Mouse (Mus musculus): ENCODE measurements around the gene Ppp3ca. TPM values are rescaled to one million over a fixed set of nuclear protein-coding genes. Genes with fewer than 3 reads are reported as not detected.

The Ppp3ca gene
- polyA plus RNA-seq, 1 experiment from 2014 or later, result 52.2 TPM

DNA sequence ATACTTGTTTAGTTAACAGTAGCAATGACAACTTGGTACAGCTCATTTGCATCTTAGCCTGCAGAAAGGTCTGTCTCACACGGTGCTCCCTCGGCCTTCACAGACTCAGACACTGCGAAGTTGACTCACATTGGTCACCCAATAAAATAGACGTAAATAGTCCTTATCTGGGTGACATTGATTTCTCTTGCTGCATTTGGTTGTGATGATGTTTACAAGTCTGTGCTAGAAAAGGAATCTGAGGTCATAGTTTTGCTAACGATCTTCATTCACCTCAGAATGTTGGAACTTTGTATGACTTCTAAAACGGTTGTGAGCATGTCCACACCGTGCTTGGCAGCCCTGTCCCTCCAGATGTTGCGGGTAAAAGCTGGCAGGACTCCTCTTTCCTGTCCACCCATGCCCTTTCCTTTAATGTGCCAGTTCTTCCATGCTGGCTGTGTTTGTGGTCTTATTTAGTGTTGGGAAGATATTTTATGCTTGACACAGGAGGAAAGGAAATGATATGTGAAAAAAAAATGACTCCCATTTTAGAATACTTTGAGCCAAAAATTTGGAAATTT is 202.7 kb downstream of the Ppp3ca start:
- Histone ChIP-seq H3K36me3 (ENCODE audit: control insufficient read depth, insufficient read depth, low read length) (no peaks in the 10 kb centered on the region), H3K4me2 (no peak overlapping the region), H3K9me3 (replicated peaks; ENCODE audit: control insufficient read depth, low read length) (no peaks in the 10 kb centered on the region), H3K4me3 (ENCODE audit: low read depth, low read length) (no peak overlapping the region), H3K27me3 (ENCODE audit: control insufficient read depth, insufficient read depth, low read length) (no peaks in the 10 kb centered on the region), H3K4me1 (ENCODE audit: control insufficient read depth, insufficient read depth, low read length) (peaks cover 8% of the 10 kb centered on the region), H3K9ac (ENCODE audit: low read depth, low read length) (no peak overlapping the region), H3K27ac (ENCODE audit: low read depth, low read length) (no peak overlapping the region)
- 83% methylated on average over 8 of the region's 8 CpGs for WGBS (ENCODE audit: insufficient replicate concordance)
- ATAC-seq (replicated peaks; ENCODE audit: insufficient number of reproducible peaks, low FRiP score, low TSS enrichment), result no peak

DNA sequence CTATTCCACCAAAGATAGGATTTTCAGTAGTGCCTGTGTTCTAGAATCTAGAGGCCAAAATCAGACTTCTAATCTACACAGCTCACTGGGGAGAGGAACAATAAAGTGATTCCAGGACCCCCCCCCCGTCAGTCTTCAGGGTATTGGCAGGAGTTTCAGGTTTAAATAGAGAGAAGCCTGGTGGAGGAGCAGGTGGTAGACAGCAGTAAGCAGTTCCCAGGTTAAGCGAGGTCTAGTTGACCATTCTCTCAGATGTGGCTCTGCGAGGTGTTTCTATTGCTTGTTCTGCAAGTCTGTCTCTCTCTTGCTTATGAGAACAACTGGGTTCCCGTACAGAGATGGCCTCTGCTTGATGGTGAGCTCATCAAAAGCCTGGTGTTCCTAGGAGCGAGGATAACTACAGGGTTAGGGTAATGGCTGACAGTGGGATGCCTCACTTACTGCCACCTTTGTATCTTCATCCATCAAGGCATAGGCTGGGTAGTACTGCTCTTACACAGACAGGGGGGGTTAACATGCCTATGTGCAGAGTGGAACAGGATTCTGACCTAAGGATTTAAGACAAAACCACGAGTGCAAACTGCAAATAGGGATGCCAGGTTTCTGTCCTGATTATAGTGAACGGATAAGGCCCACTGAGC is 204.0 kb downstream of the Ppp3ca start:
- no peak overlapping the region for H3K27ac ChIP-seq (ENCODE audit: low read depth, low read length)
- H3K9me3 ChIP-seq (replicated peaks; ENCODE audit: control insufficient read depth, low read length), result no peaks in the 10 kb centered on the region
- no peak overlapping the region for H3K4me2 ChIP-seq
- H3K36me3 ChIP-seq (ENCODE audit: control insufficient read depth, insufficient read depth, low read length), result no peaks in the 10 kb centered on the region
- no peak for ATAC-seq (replicated peaks; ENCODE audit: insufficient number of reproducible peaks, low FRiP score, low TSS enrichment)
- peaks cover 8% of the 10 kb centered on the region for H3K4me1 ChIP-seq (ENCODE audit: control insufficient read depth, insufficient read depth, low read length)
- H3K9ac ChIP-seq (ENCODE audit: low read depth, low read length), result no peak overlapping the region
- H3K4me3 ChIP-seq (ENCODE audit: low read depth, low read length), result no peak overlapping the region
- WGBS (ENCODE audit: insufficient replicate concordance), result 82% methylated on average over 7 of the region's 7 CpGs
- H3K27me3 ChIP-seq (ENCODE audit: control insufficient read depth, insufficient read depth, low read length), result no peaks in the 10 kb centered on the region

DNA sequence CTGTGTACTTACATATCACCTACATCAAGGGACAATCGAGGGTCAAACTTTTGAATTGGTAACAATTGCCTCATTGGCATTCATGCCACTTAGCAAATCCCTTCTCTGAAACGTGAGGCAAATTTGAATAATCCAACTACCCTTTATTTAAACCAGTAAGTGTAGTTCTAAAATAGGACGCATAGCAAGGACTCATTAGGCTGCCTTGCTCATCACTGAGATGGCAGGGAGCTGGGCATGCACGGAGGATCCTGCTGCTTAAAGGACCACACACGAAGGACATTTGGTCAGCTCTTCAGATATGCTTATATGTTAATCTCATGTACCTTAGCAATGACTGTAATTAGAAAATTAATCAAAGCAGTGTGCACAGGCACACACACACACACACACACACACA is 204.6 kb downstream of the Ppp3ca start:
- no peaks in the 10 kb centered on the region for H3K27me3 ChIP-seq (ENCODE audit: control insufficient read depth, insufficient read depth, low read length)
- ATAC-seq (replicated peaks; ENCODE audit: insufficient number of reproducible peaks, low FRiP score, low TSS enrichment), result no peak
- no peak overlapping the region for H3K27ac ChIP-seq (ENCODE audit: low read depth, low read length)
- H3K4me1 ChIP-seq (ENCODE audit: control insufficient read depth, insufficient read depth, low read length), result peaks cover 8% of the 10 kb centered on the region
- H3K9me3 ChIP-seq (replicated peaks; ENCODE audit: control insufficient read depth, low read length), result no peaks in the 10 kb centered on the region
- 79% methylated on average over 5 of the region's 5 CpGs for WGBS (ENCODE audit: insufficient replicate concordance)
- no peak overlapping the region for H3K4me3 ChIP-seq (ENCODE audit: low read depth, low read length)
- H3K36me3 ChIP-seq (ENCODE audit: control insufficient read depth, insufficient read depth, low read length), result no peaks in the 10 kb centered on the region
- H3K9ac ChIP-seq (ENCODE audit: low read depth, low read length), result no peak overlapping the region
- no peak overlapping the region for H3K4me2 ChIP-seq

DNA sequence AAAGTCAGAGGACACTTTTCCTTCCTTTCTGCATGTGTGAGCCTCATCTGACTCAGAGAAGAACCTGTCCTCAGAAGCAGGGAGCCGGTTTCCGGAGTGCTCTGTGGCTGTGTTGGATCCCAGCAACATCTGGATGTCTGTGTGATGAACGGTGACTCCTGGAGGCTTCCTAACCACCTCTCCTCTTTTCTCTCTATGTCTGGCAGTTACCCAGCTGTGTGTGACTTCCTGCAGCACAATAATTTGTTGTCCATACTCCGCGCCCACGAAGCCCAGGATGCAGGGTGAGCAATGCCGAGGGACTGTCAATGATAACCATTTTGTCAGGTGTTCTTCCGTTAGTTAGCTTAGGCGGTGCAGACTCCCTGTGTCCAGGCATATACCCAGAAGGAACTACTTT is 217.8 kb downstream of the Ppp3ca start:
- H3K4me2 ChIP-seq, result no peak overlapping the region
- H3K27ac ChIP-seq (ENCODE audit: low read depth, low read length), result no peak overlapping the region
- WGBS (ENCODE audit: insufficient replicate concordance), result 86% methylated on average over 9 of the region's 9 CpGs
- no peak overlapping the region for H3K9ac ChIP-seq (ENCODE audit: low read depth, low read length)
- H3K9me3 ChIP-seq (replicated peaks; ENCODE audit: control insufficient read depth, low read length), result no peaks in the 10 kb centered on the region
- peaks cover 4% of the 10 kb centered on the region; the same call in 1 of the 2 replicates for H3K4me1 ChIP-seq (ENCODE audit: control insufficient read depth, insufficient read depth, low read length)
- no peak overlapping the region for H3K4me3 ChIP-seq (ENCODE audit: low read depth, low read length)
- H3K36me3 ChIP-seq (ENCODE audit: control insufficient read depth, insufficient read depth, low read length), result no peaks in the 10 kb centered on the region
- no peak for ATAC-seq (replicated peaks; ENCODE audit: insufficient number of reproducible peaks, low FRiP score, low TSS enrichment)
- H3K27me3 ChIP-seq (ENCODE audit: control insufficient read depth, insufficient read depth, low read length), result no peaks in the 10 kb centered on the region

DNA sequence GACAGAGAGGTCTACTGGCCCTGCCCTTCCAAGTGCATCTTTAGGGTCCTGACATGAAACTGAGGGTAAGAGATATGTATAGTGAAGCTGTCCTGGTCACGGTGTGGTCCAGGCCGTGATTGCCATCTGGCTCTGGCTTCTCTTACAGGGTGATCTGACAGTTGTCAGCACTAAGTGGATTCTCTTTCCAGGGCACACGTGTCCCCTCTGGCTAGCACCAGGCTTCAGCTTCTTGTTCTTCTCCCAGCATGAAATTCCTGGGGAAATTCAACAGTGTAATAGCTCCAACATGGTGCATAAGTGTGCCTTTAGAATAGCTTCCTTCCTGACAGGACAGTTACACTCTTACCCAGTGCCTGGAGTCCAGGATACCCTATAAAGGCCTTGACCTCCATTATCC is 222.2 kb downstream of the Ppp3ca start:
- 43% methylated on average over 3 of the region's 3 CpGs for WGBS (ENCODE audit: insufficient replicate concordance)
- Histone ChIP-seq H3K9ac (ENCODE audit: low read depth, low read length) (no peak overlapping the region), H3K27me3 (ENCODE audit: control insufficient read depth, insufficient read depth, low read length) (no peaks in the 10 kb centered on the region), H3K36me3 (ENCODE audit: control insufficient read depth, insufficient read depth, low read length) (peaks cover 8% of the 10 kb centered on the region), H3K4me3 (ENCODE audit: low read depth, low read length) (no peak overlapping the region), H3K4me1 (ENCODE audit: control insufficient read depth, insufficient read depth, low read length) (peaks cover 4% of the 10 kb centered on the region; the same call in 1 of the 2 replicates), H3K9me3 (replicated peaks; ENCODE audit: control insufficient read depth, low read length) (no peaks in the 10 kb centered on the region), H3K4me2 (no peak overlapping the region), H3K27ac (ENCODE audit: low read depth, low read length) (no peak overlapping the region)
- no peak for ATAC-seq (replicated peaks; ENCODE audit: insufficient number of reproducible peaks, low FRiP score, low TSS enrichment)

DNA sequence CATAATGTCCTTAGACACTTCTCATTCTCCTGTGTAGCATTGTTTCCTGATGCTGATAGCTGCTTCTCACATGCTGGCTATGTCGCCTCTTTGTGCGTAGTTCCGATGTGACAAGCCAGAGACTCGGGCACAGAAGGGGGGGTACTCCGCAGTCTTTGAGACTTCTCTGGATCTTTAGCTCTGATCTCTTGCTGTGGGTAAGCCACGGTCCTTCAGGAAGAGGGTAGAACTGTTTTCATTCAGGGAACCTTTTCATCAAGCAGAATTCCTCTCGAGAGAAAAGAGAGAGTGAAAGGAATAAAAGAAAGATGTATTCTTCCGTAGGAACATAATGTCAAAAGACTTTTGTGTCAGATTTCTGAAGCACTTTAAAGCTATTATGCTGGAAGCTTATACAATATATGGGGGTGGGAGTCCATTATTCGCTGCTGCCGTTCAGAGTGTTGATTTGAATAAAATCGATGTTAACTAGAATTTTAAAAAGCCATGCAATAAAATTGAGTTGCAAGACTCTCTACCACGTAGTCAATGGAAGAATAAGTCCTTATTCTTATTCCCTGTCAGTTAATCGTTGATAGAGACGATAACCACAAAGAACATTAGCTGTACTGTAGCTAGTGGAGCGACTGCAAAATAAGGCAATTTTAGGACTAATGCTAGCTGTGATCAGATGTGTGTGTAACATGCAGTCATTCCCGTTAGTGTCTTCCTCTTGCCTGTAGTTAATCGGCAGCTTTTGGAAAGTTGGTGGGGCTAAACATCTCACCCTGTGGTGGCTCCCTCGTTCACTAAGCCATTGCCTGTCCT is 223.9 kb downstream of the Ppp3ca start:
- no peak overlapping the region for H3K9ac ChIP-seq (ENCODE audit: low read depth, low read length)
- no peak overlapping the region for H3K4me3 ChIP-seq (ENCODE audit: low read depth, low read length)
- no peaks in the 10 kb centered on the region for H3K9me3 ChIP-seq (replicated peaks; ENCODE audit: control insufficient read depth, low read length)
- 85% methylated on average over 18 of the region's 18 CpGs for WGBS (ENCODE audit: insufficient replicate concordance)
- no peak for ATAC-seq (replicated peaks; ENCODE audit: insufficient number of reproducible peaks, low FRiP score, low TSS enrichment)
- H3K4me1 ChIP-seq (ENCODE audit: control insufficient read depth, insufficient read depth, low read length), result peaks cover 4% of the 10 kb centered on the region; the same call in 1 of the 2 replicates
- H3K27me3 ChIP-seq (ENCODE audit: control insufficient read depth, insufficient read depth, low read length), result no peaks in the 10 kb centered on the region
- no peak overlapping the region for H3K27ac ChIP-seq (ENCODE audit: low read depth, low read length)
- H3K36me3 ChIP-seq (ENCODE audit: control insufficient read depth, insufficient read depth, low read length), result peaks cover 8% of the 10 kb centered on the region
- H3K4me2 ChIP-seq, result no peak overlapping the region

DNA sequence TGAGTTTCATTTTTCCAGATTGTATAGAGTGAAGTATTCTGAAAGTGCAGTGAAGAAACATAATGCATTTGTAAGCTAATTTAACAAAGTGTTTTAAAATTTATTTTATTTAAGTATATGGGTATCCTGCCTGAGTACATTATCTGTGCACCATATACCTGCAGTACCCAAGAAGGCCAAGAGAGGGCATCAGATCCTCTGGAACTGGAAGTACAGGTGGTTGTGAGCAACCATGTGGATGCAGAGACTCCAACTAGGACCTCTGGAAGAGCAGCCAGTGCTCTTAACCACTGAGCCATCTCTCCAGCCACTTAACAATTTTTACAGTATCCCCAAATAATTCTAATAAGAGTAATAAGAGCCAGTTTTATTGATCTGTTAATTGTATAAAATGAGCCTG is 225.6 kb downstream of the Ppp3ca start:
- H3K4me3 ChIP-seq (ENCODE audit: low read depth, low read length), result no peak overlapping the region
- no peaks in the 10 kb centered on the region for H3K9me3 ChIP-seq (replicated peaks; ENCODE audit: control insufficient read depth, low read length)
- H3K36me3 ChIP-seq (ENCODE audit: control insufficient read depth, insufficient read depth, low read length), result peaks cover 8% of the 10 kb centered on the region
- H3K4me1 ChIP-seq (ENCODE audit: control insufficient read depth, insufficient read depth, low read length), result peaks cover 4% of the 10 kb centered on the region; the same call in 1 of the 2 replicates
- H3K27ac ChIP-seq (ENCODE audit: low read depth, low read length), result no peak overlapping the region
- no peak for ATAC-seq (replicated peaks; ENCODE audit: insufficient number of reproducible peaks, low FRiP score, low TSS enrichment)
- H3K9ac ChIP-seq (ENCODE audit: low read depth, low read length), result no peak overlapping the region
- H3K27me3 ChIP-seq (ENCODE audit: control insufficient read depth, insufficient read depth, low read length), result no peaks in the 10 kb centered on the region
- H3K4me2 ChIP-seq, result no peak overlapping the region

DNA sequence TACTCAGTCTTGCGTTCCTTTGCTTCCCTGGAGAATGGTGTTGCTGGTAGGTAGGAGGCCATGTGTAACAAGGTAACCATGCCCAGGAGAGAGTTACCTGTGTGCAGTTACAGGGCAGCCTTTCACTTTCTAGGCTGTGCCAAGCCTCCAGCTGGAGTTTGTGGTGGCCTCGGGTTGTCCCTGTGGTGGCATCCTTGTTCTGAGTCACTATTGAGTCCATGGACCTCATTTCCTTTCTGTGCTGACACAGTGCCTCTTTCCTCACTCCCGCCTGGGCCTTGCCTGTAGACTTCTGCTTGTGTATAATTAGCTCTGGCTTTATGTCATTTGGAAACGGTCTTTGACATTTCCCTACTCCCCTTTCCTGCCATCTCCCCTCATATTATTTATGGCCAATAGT is 226.4 kb downstream of the Ppp3ca start:
- WGBS (ENCODE audit: insufficient replicate concordance), result 80% methylated on average over 4 of the region's 4 CpGs

More for the DNA sequence above, 226.4 kb downstream of the Ppp3ca start:
- Histone ChIP-seq H3K9me3 (replicated peaks; ENCODE audit: control insufficient read depth, low read length) (no peaks in the 10 kb centered on the region), H3K4me2 (no peak overlapping the region), H3K4me3 (ENCODE audit: low read depth, low read length) (no peak overlapping the region), H3K27me3 (ENCODE audit: control insufficient read depth, insufficient read depth, low read length) (no peaks in the 10 kb centered on the region), H3K36me3 (ENCODE audit: control insufficient read depth, insufficient read depth, low read length) (peaks cover 8% of the 10 kb centered on the region), H3K27ac (ENCODE audit: low read depth, low read length) (no peak overlapping the region), H3K4me1 (ENCODE audit: control insufficient read depth, insufficient read depth, low read length) (peaks cover 4% of the 10 kb centered on the region; the same call in 1 of the 2 replicates), H3K9ac (ENCODE audit: low read depth, low read length) (no peak overlapping the region)
- ATAC-seq (replicated peaks; ENCODE audit: insufficient number of reproducible peaks, low FRiP score, low TSS enrichment), result no peak
